Mouse (Mus musculus) stomach, postnatal 0 days (tissue): ENCODE measurements around the gene Gm28635.

Experiments used
- CTCF ChIP-seq: IDR thresholded peaks from 2 replicates; pipeline ENCODE4 v1.5.1; 2016; ENCODE audit warnings: antibody characterized with exemption, low read depth, mild to moderate bottlenecking, moderate library complexity
- EP300 ChIP-seq: optimal IDR thresholded peaks from 2 replicates; pipeline ENCODE3; 2016; ENCODE audit warnings: antibody characterized with exemption

- TF ChIP-seq EP300 = no peak
- TF ChIP-seq CTCF = no peak
These were observed 58.9 kb downstream of the Gm28635 start for GRCm38 (mm10) chr2:84618914-84619313.
